Mouse (Mus musculus) G1E (cell line): Measurements from ENCODE around the gene Glrp1.

Source experiments
- CTCF ChIP-seq: IDR thresholded peaks from 2 replicates; pipeline ENCODE4 v1.5.1; 2012; ENCODE audit warnings: low read depth, low read length, inconsistent platforms, mixed read lengths
- GATA1 ChIP-seq: IDR thresholded peaks from 2 replicates; pipeline ENCODE4 v1.6.1; 2012; ENCODE audit warnings: borderline replicate concordance, low read length, inconsistent platforms, mixed read lengths
- GATA2 ChIP-seq: IDR thresholded peaks from 2 replicates; pipeline ENCODE4 v1.6.1; 2012; ENCODE audit warnings: low read depth, low read length, inconsistent platforms, borderline replicate concordance

DNA sequence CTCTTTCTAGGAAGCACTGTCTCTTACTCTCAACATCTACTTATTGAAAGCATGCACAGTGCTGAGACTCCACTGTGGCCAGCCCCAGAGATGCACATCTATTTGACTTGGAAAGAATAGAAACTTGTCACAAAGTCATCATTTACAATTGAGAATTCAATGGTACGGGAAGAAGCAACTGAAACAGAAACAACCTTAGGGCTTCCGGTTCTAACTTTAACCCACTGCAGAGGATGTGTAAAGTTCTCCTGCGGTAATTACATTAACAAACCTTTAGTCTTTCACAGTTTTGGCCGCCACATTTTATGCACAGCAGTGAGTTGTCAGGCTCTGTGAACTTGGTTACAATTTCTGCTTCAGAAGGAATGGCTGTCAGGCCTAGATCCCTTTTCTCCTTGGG lies 59.2 kb downstream of the Glrp1 start:
- TF ChIP-seq CTCF (no peak), GATA2 (no peak), GATA1 (no peak)
